Mouse (Mus musculus): Measurements from ENCODE around the gene Lrch1. TPM values are rescaled to one million over a fixed set of nuclear protein-coding genes. Genes with fewer than 3 reads are reported as not detected.

Lrch1 gene
- polyA plus RNA-seq, 1 experiment = 9.9 TPM

DNA sequence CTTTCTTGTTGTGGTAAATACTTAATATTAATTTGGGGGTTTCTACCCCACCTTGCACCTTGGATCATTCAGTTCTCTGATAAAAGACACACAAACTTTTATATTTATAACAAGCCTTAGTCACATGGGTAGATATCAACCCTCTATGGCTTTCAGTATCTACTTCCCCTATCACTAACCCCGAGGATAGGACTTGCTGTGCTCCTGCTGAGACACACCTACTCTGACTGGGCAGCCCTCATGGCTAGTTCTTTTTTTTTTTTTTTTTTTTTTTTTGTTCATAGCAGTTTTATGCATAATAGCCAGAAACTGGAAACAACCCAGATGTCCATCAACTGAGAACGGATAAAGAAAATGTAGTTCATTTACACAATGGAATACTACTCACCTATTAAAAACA is 106.0 kb downstream of the Lrch1 start:
- Histone ChIP-seq H3ac (ENCODE audit: control insufficient read depth, insufficient read length) (no peak overlapping the region), H3K36me3 (ENCODE audit: control insufficient read depth, insufficient read depth) (no peaks in the 10 kb centered on the region), H3K79me2 (ENCODE audit: control insufficient read depth, insufficient read depth) (peaks cover 17% of the 10 kb centered on the region), H3K4me2 (ENCODE audit: low read depth) (no peak overlapping the region), H3K4me3 (no peak overlapping the region), H3K27me3 (ENCODE audit: control insufficient read depth, insufficient read depth, insufficient read length) (no peaks in the 10 kb centered on the region)
- TF ChIP-seq MAX (IDR thresholded peaks at IDR 0.05; ENCODE audit: low read depth) (no peak), REST (IDR thresholded peaks at IDR 0.05; ENCODE audit: insufficient read depth, insufficient read length) (no peak), MYOG (IDR thresholded peaks at IDR 0.05; ENCODE audit: control insufficient read depth in 1 of 3, insufficient read depth in 1 of 3, insufficient read length in 2 of 3, low read depth in 2 of 3) (no peak), SRF (IDR thresholded peaks at IDR 0.05; ENCODE audit: control insufficient read depth, insufficient read length, low read depth) (no peak), USF1 (IDR thresholded peaks at IDR 0.05; ENCODE audit: low read depth) (no peak), TCF3 (IDR thresholded peaks at IDR 0.05; ENCODE audit: insufficient read length, low read depth) (no peak), MYOD1 (IDR thresholded peaks at IDR 0.05; ENCODE audit: control insufficient read depth in 1 of 3, insufficient read length in 2 of 3, low read depth in 2 of 3) (no peak), TCF12 (IDR thresholded peaks at IDR 0.05; ENCODE audit: insufficient read depth, poor library complexity, severe bottlenecking) (no peak), CEBPB (IDR thresholded peaks at IDR 0.05; ENCODE audit: insufficient read depth, poor library complexity, severe bottlenecking) (no peak)

DNA sequence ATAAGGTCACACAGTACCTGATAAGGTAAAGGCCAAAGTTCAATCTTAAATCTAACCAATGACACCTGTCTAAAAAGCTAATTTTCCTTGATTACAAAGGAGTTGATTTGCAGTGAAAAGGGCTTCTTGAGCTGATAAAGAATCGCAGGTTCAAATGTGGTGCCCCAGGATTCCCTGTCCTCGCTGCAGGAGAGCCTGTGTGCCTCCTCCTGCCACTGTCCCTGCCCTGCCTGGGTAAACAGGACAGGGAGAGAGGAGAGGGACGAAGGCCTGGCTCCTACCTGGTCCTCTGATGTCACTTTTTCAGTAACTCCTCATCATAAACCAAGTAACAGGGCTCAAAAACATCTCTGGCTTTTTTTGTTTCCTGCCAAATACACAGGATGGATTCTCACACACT is 106.4 kb downstream of the Lrch1 start:
- no peak overlapping the region for H3K4me2 ChIP-seq (ENCODE audit: low read depth)
- no peaks in the 10 kb centered on the region for H3K36me3 ChIP-seq (ENCODE audit: control insufficient read depth, insufficient read depth)
- peaks cover 17% of the 10 kb centered on the region for H3K79me2 ChIP-seq (ENCODE audit: control insufficient read depth, insufficient read depth)
- H3K4me3 ChIP-seq = no peak overlapping the region
- H3K27me3 ChIP-seq (ENCODE audit: control insufficient read depth, insufficient read depth, insufficient read length) = no peaks in the 10 kb centered on the region
- no peak for TF ChIP-seq TCF12 (IDR thresholded peaks at IDR 0.05; ENCODE audit: insufficient read depth, poor library complexity, severe bottlenecking)
- no peak for TF ChIP-seq TCF3 (IDR thresholded peaks at IDR 0.05; ENCODE audit: insufficient read length, low read depth)
- no peak for TF ChIP-seq USF1 (IDR thresholded peaks at IDR 0.05; ENCODE audit: low read depth)
- no peak for TF ChIP-seq POLR2AphosphoS2 (IDR thresholded peaks at IDR 0.05; ENCODE audit: insufficient read length, low read depth)
- no peak for TF ChIP-seq MAX (IDR thresholded peaks at IDR 0.05; ENCODE audit: low read depth)
- TF ChIP-seq REST (IDR thresholded peaks at IDR 0.05; ENCODE audit: insufficient read depth, insufficient read length) = no peak
- no peak for TF ChIP-seq CEBPB (IDR thresholded peaks at IDR 0.05; ENCODE audit: insufficient read depth, poor library complexity, severe bottlenecking)
- no peak for TF ChIP-seq MYOG (IDR thresholded peaks at IDR 0.05; ENCODE audit: control insufficient read depth in 1 of 3, insufficient read depth in 1 of 3, insufficient read length in 2 of 3, low read depth in 2 of 3)
- TF ChIP-seq POLR2A (IDR thresholded peaks at IDR 0.05; ENCODE audit: insufficient read length, low read depth) = no peak
- TF ChIP-seq SRF (IDR thresholded peaks at IDR 0.05; ENCODE audit: control insufficient read depth, insufficient read length, low read depth) = no peak
- no peak for TF ChIP-seq E2F4 (IDR thresholded peaks at IDR 0.05; ENCODE audit: insufficient read depth)
- TF ChIP-seq MYOD1 (IDR thresholded peaks at IDR 0.05; ENCODE audit: control insufficient read depth in 1 of 3, insufficient read length in 2 of 3, low read depth in 2 of 3) = no peak
- H3ac ChIP-seq (ENCODE audit: control insufficient read depth, insufficient read length) = no peak overlapping the region

GRCm38 (mm10) chr14:74840820-74841219 is 106.9 kb downstream of the Lrch1 start:
- no peak overlapping the region for H3K4me2 ChIP-seq (ENCODE audit: low read depth)
- H3K79me2 ChIP-seq (ENCODE audit: control insufficient read depth, insufficient read depth) = peaks cover 17% of the 10 kb centered on the region
- no peak overlapping the region for H3K4me3 ChIP-seq
- no peak overlapping the region for H3ac ChIP-seq (ENCODE audit: control insufficient read depth, insufficient read length)
- H3K36me3 ChIP-seq (ENCODE audit: control insufficient read depth, insufficient read depth) = no peaks in the 10 kb centered on the region
- no peak for TF ChIP-seq POLR2A (IDR thresholded peaks at IDR 0.05; ENCODE audit: insufficient read length, low read depth)
- TF ChIP-seq MYOD1 (IDR thresholded peaks at IDR 0.05; ENCODE audit: control insufficient read depth in 1 of 3, insufficient read length in 2 of 3, low read depth in 2 of 3) = no peak
- TF ChIP-seq TCF12 (IDR thresholded peaks at IDR 0.05; ENCODE audit: insufficient read depth, poor library complexity, severe bottlenecking) = no peak
- TF ChIP-seq CEBPB (IDR thresholded peaks at IDR 0.05; ENCODE audit: insufficient read depth, poor library complexity, severe bottlenecking) = no peak
- H3K27me3 ChIP-seq (ENCODE audit: control insufficient read depth, insufficient read depth, insufficient read length) = no peaks in the 10 kb centered on the region

- Histone ChIP-seq H3K36me3 (ENCODE audit: control insufficient read depth, insufficient read depth) (no peaks in the 10 kb centered on the region), H3K27me3 (ENCODE audit: control insufficient read depth, insufficient read depth, insufficient read length) (no peaks in the 10 kb centered on the region), H3K4me2 (ENCODE audit: low read depth) (no peak overlapping the region), H3ac (ENCODE audit: control insufficient read depth, insufficient read length) (no peak overlapping the region), H3K4me3 (no peak overlapping the region), H3K79me2 (ENCODE audit: control insufficient read depth, insufficient read depth) (peaks cover 17% of the 10 kb centered on the region)
- no peak for TF ChIP-seq POLR2AphosphoS2 (IDR thresholded peaks at IDR 0.05; ENCODE audit: insufficient read length, low read depth)
- TF ChIP-seq MYOD1 (IDR thresholded peaks at IDR 0.05; ENCODE audit: control insufficient read depth in 1 of 3, insufficient read length in 2 of 3, low read depth in 2 of 3) = no peak
- no peak for TF ChIP-seq SRF (IDR thresholded peaks at IDR 0.05; ENCODE audit: control insufficient read depth, insufficient read length, low read depth)
- TF ChIP-seq TCF3 (IDR thresholded peaks at IDR 0.05; ENCODE audit: insufficient read length, low read depth) = no peak
- no peak for TF ChIP-seq REST (IDR thresholded peaks at IDR 0.05; ENCODE audit: insufficient read depth, insufficient read length)
- TF ChIP-seq MYOG (IDR thresholded peaks at IDR 0.05; ENCODE audit: control insufficient read depth in 1 of 3, insufficient read depth in 1 of 3, insufficient read length in 2 of 3, low read depth in 2 of 3) = no peak
- no peak for TF ChIP-seq USF1 (IDR thresholded peaks at IDR 0.05; ENCODE audit: low read depth)
- TF ChIP-seq E2F4 (IDR thresholded peaks at IDR 0.05; ENCODE audit: insufficient read depth) = no peak
- TF ChIP-seq POLR2A (IDR thresholded peaks at IDR 0.05; ENCODE audit: insufficient read length, low read depth) = no peak
- no peak for TF ChIP-seq TCF12 (IDR thresholded peaks at IDR 0.05; ENCODE audit: insufficient read depth, poor library complexity, severe bottlenecking)
- TF ChIP-seq MAX (IDR thresholded peaks at IDR 0.05; ENCODE audit: low read depth) = no peak
- no peak for TF ChIP-seq CEBPB (IDR thresholded peaks at IDR 0.05; ENCODE audit: insufficient read depth, poor library complexity, severe bottlenecking)
These were observed 107.3 kb downstream of the Lrch1 start for GRCm38 (mm10) chr14:74840328-74840727.

- Histone ChIP-seq H3K36me3 (ENCODE audit: control insufficient read depth, insufficient read depth) (no peaks in the 10 kb centered on the region), H3ac (ENCODE audit: control insufficient read depth, insufficient read length) (no peak overlapping the region), H3K4me3 (no peak overlapping the region), H3K4me2 (ENCODE audit: low read depth) (no peak overlapping the region), H3K79me2 (ENCODE audit: control insufficient read depth, insufficient read depth) (peaks cover 6% of the 10 kb centered on the region), H3K27me3 (ENCODE audit: control insufficient read depth, insufficient read depth, insufficient read length) (no peaks in the 10 kb centered on the region)
- no peak for TF ChIP-seq SRF (IDR thresholded peaks at IDR 0.05; ENCODE audit: control insufficient read depth, insufficient read length, low read depth)
- TF ChIP-seq USF1 (IDR thresholded peaks at IDR 0.05; ENCODE audit: low read depth) = no peak
- TF ChIP-seq MAX (IDR thresholded peaks at IDR 0.05; ENCODE audit: low read depth) = no peak
- no peak for TF ChIP-seq TCF3 (IDR thresholded peaks at IDR 0.05; ENCODE audit: insufficient read length, low read depth)
- no peak for TF ChIP-seq TCF12 (IDR thresholded peaks at IDR 0.05; ENCODE audit: insufficient read depth, poor library complexity, severe bottlenecking)
- TF ChIP-seq E2F4 (IDR thresholded peaks at IDR 0.05; ENCODE audit: insufficient read depth) = no peak
- TF ChIP-seq MYOG (IDR thresholded peaks at IDR 0.05; ENCODE audit: control insufficient read depth in 1 of 3, insufficient read depth in 1 of 3, insufficient read length in 2 of 3, low read depth in 2 of 3) = no peak
- TF ChIP-seq POLR2AphosphoS2 (IDR thresholded peaks at IDR 0.05; ENCODE audit: insufficient read length, low read depth) = no peak
- no peak for TF ChIP-seq CEBPB (IDR thresholded peaks at IDR 0.05; ENCODE audit: insufficient read depth, poor library complexity, severe bottlenecking)
- no peak for TF ChIP-seq MYOD1 (IDR thresholded peaks at IDR 0.05; ENCODE audit: control insufficient read depth in 1 of 3, insufficient read length in 2 of 3, low read depth in 2 of 3)
- no peak for TF ChIP-seq POLR2A (IDR thresholded peaks at IDR 0.05; ENCODE audit: insufficient read length, low read depth)
- no peak for TF ChIP-seq REST (IDR thresholded peaks at IDR 0.05; ENCODE audit: insufficient read depth, insufficient read length)
These were observed 108.9 kb downstream of the Lrch1 start for GRCm38 (mm10) chr14:74838816-74839215.
